Mouse (Mus musculus) common myeloid progenitor, adult 5-6 weeks (primary cell): ENCODE results near the gene Mamdc2. TPM values are rescaled to one million over a fixed set of nuclear protein-coding genes. Genes with fewer than 3 reads are reported as not detected.

Experiments used
- ATAC-seq: replicated peaks from 2 replicates; pipeline ENCODE4 v1.8.0; 2016; ENCODE audit warnings: low read depth, mild to moderate bottlenecking, moderate TSS enrichment, inconsistent platforms; ENCODE audit not compliant: poor library complexity, severe bottlenecking
- total RNA-seq: library from RNA; stranded (forward); fragments of 200-1000, 187-1606 nt; gene quantifications from 2 replicates; pipeline ENCODE4 v1.2.3, GENCODE M21; 2017

Gene Mamdc2
- total RNA-seq, 1 experiment from 2014 or later, result 1.4 TPM

DNA sequence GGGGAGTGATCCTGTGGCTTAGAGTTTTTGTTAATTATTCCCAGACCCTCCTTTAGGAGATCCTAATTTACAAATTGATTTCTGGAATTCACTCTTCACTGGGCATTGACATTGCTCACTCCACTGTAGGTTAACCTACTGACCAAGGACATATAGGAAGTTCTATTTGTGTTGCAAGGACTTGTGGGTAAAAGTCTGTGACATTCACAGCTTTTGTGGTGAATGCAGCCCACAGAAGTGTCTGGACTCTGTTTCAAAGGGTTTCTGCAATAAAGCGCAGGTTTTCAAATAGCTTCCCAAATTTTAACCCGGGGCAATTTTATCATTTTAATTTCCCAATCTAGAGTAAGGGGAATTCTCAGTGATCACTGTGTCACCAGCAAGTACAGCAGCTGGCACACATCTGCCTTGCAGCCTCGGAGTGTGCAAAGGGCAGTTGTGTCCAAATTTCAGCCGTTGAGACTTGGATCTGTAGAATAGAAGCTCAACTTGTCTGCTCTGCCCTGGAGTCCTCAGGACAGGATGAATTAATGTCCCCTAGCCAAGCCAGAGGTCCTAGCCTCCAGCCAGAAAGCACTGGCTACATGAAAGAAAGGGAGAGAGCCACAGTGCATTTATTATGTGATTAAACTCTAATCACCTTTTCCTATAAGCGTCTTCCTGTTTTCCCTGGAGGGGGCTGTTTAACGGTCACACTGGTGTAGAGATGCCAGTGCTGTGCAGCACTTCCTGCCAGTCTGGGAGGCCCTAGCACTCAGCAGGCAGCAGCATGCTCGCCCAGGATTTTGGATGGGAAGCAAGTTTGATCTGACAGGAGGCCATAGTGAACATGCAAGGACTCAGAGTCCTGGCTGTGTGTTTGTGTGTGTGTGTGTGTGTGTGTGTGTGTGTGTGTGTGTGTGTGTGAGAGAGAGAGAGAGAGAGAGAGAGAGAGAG lies 3.1 kb downstream of the Mamdc2 start:
- ATAC-seq, result peak; percentile 40; the same call in 1 of the 2 replicates

DNA sequence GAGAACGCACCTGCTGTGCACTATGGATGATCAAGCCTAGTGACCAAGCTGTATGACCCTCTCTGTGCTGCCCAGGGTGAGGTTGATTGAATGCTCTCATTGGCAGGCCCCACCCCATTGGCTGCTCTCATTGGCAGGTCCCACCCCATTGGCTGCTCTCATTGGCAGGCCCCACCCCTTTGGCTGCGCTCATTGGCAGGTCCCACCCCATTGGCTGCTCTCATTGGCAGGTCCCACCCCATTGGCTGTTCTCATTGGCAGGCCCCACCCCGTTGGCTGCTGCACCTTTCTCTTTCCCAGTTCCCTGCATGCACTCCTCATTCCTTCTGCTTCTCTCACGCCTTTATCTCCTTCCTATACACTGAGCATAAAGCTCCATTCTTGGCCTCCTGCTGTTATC lies 12.5 kb downstream of the Mamdc2 start:
- no peak for ATAC-seq

DNA sequence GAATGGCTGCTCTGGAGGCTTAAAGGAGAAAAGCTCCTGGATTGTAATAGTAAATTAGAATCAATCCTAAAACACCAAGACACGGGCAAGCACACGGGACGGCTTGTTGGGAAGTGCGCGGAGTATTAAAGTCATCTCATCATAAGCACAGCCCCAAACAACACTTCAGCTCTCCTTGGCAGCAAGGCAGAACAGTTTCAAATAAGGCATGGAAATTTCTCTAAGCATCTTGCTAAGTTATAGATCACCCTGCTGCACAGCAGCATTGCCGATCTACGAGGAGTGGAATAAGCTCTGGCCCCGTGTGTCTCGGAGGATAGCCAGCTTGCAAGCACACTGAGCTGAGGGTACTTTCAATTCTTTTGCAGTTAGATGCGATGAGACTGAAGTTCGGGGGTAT lies 13.8 kb downstream of the Mamdc2 start:
- no peak for ATAC-seq

DNA sequence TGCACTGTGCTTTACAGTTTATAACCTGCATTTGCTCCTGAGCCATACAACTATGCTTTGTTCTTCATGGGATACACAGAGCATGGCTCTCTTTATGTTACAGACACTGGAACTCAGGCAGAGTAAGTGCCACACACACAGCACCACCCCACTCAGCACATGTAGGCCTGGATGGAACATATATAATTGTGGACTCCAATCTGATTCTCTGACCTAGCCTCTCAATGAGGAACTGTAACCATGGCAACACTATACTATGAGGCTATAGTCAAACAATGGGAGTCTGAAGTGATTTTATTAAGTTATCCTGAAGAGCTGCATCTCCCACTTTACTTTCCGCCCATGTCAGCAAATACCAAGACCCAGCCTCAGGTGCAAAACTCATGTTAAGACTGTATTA lies 30.6 kb downstream of the Mamdc2 start:
- no peak for ATAC-seq

DNA sequence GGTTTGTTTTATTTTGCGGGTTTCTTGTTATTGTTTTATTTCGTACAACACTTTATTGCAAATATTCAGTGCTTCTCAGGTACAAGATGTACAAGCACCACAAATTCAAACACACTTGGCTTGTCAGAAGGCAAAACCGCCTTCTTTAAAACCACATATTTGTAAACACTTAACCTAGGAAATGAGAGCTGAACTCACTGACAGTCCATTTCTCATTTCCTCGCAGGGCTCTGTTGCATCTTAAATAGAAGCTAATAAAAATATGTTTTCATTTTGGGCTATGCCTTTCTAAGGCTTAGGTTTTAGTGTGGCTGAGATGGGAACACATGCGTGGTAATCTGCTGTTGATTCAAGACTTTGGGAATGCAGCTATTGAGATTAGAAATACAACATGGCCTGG lies 37.4 kb downstream of the Mamdc2 start:
- ATAC-seq, result no peak

DNA sequence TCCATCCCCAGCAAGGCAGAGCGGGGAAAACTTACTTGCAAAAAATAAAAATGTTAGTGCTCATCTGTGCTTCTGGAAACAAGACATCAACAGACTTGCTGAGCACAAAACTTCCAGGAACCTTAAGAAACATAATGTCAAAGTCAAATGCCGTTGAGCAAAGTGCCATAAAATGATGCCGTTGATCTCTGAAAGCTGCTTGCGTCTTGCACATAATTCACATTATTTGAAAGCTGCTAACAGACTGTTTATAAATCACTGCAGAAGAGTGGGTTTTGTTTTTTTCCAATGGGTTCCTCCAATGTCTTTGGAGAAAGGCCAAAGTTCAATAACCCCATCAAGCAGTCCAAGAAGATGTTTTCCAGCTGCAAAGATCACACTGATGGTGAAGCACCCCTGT lies 37.9 kb downstream of the Mamdc2 start:
- ATAC-seq, result no peak

DNA sequence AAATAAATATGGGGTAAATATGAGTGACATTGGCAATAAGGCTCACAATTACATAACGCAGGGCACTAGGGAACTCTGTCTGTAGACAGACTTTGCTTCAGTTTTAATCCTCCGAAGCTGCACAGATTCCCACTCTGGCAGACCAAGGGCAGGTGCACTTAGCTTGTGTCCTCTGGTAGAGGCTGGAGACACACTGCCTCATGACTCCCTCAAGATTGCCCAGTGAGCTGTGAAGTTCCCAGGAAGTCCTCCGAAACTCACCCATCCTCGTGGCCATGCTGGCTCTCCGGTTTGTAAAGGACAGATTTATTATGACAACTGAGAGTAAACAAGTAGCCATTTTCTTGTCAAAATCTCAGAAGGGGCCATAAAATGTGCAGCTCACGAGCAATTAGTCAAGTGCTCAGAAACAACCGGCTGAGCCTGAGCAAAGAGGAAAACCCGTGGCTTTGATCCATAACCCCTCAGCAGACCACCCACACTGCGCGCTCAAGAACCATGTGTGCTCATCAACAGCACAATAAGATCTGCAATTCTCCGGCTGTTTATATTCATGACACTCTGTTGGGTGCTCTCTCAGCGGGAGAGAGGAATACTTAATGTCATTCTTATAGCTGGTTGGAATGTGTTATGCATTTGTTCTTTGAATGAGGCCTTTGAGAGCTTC lies 46.6 kb downstream of the Mamdc2 start:
- no peak for ATAC-seq

DNA sequence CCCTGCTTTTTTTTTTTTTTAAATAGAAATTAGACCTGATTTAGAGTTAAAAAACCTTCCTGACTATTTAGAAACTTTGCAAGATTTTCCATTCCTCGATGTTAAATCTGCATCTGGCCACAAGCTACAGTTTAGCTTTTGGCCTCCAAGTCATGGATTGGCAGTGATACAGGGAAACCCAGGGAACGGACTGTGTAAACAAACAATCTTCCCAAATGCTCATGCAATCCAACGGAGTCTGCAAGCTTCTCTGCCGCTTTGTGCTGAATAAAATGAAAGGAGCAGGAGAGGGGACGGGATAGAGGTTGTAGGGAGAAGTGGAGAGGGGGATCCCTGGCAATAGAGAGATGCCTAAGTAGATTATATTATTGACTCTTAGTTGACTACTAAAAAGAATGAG lies 47.8 kb downstream of the Mamdc2 start:
- no peak for ATAC-seq

DNA sequence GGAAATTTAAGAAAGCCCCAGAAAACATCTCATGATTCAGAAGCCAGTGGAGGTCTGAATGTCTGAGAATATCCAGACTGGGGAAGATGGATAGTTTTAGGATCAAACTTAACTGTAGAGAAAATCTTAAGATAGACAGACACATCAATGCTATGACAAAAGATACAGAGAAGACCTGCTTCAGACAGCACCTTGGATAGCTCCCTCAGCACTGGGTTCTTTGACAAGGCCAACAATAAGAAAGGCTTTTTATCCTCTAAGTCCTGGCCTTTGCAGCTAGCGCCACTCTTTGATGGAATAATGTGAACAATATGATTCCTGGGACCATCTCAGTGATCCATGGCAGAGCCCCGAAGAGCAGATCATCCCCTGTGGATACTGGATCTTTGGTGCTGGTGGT lies 52.3 kb downstream of the Mamdc2 start:
- ATAC-seq, result no peak

DNA sequence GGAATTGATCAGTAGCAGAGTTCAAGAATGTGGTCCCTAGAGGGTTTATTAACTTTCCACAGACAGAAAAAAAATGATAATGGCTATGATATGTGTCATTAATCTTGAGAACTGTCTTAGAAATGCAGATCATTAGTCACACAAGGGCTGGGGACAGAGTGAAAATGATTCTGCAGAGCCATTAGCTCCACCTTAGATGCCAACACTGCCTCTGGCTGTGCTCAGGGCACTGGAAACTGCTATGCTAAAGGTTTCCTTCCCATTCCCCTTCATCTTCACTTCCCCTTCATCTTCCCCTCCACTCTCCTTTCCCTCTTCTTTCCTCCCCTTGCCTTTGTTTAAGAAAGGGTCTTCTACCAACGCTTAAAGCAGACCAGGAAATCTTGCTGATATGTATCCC lies 53.6 kb downstream of the Mamdc2 start:
- ATAC-seq, result no peak

DNA sequence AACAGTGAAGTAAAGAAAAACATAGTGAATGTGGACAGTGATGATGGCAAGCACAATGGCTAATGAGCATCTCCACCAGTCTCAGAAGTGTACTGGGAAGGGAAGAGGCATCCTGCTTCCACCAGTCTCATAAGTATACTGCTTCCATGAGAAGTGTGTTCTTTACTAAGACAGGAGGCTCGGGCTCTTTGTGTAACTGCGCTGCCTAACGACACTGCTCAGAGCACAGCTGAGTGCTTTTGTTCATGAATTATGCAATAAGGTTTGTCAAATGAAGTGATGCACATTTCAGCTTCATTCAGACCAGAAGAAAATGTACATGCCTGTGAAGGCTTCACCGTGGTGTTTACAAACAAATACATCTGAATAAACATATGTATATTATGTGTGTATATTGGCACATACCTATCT lies 59.4 kb downstream of the Mamdc2 start:
- ATAC-seq, result no peak

DNA sequence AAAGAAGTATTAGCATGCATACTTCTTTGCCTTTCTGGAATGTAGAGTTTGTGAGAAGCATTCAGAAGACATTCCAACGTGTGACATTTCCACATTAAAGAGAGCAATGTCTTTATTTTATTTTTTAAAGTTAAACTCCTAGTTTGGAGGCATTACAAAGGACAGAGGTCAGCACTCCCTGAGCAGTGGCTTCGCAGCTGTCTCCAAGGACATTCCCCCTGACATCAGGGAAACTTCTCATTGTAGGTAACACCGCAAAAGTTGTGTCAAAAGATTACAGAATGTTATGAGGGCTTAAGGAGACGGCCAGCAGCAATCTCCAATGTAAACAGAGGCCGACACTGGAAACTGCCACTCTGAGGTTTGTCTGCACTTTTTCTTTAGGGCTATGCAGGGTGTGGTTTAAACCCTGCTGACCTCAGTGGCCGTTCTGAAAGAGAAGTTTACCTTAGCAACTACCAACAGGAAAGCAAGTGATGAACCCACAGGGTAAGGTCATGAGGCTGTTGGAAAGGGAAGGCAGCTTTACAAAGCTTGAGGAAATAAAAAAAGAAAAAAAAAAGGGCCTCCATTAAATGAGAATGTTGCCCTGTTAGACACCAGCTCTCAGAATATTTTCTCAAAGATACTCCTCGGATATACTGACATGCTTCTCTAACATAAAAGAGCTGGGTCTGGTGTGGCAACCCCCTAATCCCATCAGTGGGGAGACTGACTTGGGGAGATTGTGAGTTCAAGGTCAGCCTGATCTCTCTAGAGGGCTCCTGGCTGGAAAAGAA lies 60.0 kb downstream of the Mamdc2 start:
- ATAC-seq, result peak; percentile 92

DNA sequence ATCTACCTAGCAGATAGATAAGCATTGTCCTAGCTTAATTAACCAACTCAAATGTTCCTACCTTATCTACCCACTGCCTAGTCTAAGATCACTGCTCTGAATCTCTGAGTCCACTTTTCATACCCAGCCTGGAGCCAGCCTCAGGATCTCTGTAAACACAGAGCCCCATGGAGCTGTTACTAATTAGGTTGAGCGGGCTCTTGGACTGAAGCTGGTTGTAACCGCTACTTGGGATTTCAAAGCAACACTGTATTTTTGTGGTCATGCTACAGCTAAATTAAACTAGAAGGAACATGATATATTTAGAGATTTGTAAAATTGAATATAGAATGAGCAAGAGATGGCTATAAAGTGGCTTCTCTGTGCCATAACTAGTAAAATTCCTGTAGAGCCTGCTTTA lies 65.8 kb downstream of the Mamdc2 start:
- ATAC-seq, result no peak

DNA sequence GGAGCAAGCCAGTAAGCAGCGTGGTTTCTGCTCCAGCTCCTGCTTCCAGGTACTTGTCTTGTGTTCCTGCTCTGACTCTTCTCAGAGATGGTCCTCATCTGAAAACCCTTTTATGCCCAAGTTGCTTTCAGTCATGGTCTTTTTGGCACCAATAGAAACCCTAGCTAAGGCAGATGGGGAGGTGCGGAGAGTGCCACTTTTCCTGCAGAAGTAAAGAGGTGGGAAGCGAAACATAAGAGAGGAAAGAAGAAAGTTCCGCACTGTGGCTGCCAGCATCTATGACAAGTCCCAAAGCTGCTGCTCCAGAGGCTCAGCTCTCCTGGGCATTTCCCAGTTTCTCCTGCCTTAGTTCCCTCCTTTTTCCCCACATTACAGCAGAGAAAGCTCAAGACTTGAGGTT lies 67.3 kb downstream of the Mamdc2 start:
- ATAC-seq, result no peak

DNA sequence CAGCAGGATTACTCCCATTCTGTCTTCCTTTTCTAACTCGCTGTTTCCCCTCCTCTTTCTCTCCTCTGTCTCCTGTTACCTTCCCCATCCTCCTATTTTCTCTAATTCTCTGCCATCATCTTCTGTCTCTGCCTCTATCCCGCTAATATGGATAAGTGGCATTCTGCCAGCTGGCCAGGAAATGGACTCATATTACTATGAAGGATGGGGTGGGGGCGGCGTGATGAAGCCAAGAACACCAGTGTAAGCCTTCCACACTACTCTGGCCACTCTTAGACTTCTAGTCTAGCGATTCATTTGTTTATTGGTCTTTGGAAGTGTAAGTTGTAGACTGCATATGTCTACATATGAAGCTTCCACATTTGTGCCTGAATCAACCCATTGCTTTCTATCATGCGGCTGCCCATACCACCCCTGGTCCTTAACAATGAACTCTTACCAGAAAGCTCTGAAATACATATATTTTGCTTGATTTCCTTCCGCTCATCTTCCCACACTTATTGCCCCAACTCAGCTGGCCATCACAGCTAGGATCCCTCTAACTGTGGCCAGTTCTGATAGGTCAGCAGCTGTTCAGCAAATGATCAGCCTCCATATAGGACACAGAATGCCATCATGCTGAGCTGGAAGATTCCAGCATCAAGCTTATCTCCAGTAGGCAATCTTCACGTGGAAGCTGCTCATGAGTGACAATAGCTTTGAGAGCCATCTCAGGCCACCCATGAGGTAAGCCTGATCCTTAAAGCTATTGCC lies 68.3 kb downstream of the Mamdc2 start:
- no peak for ATAC-seq

DNA sequence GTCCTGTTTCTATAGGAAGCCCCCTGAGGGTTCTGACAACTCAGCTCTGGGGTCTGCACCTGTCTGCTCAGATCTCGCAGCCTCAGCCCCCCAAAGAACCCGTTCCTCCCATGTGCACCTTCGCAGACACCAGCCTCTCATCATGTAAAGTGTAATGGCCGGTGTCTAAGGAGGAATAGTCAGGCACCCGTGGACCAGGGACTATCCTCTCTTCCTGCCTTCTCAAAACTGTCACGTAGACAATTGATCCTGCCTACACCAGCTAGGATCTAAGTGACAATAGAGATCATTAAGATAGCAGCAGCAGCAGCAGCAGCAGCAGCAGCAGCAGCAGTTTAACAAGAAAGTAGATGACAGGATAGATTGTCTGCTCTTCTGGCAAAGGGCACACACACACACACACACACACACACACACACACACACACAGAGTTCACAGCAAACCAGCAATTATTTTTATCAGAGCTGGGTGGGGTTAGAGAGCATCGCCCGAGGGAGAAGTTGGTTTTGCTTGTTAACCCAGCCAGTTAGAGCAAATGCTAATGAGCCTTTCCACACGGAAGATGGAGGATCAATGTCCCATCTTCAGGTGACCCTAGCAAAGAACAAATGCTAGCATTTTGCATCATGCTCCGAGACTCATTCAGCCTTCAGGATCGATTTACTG lies 71.6 kb downstream of the Mamdc2 start:
- no peak for ATAC-seq

DNA sequence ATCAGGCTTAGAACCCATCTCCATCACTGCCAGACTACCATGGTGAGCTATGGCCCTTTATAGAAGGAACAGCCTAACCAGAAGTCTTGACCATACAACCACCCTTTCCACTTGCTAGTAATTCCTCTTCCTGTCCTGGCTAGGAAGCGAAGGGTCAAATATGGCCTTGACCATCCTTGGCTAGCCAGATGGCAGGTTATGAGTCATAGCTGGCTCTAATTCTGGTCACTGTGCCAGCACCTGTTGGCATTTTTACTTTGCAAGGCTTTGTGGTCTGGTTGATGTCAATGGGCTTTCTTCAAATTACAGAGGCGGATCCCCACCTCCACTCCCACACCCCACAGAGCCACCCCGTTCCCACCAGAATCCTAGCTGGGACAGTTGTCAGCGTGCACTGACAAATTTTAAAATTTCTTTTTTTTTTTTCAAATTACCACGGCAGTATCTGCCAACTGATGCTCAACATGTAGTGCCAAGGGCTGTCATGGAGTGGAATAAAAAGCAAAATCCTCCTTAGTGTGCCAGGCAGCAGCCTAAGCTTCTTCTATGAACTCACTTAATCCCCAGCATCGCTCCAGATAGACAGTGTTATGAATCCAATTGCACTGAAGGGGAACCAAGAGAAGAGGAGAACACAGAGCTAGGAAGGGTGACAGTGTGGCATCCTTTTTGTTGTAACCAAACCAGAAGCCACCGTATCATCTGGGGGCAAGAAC lies 73.1 kb downstream of the Mamdc2 start:
- no peak for ATAC-seq

DNA sequence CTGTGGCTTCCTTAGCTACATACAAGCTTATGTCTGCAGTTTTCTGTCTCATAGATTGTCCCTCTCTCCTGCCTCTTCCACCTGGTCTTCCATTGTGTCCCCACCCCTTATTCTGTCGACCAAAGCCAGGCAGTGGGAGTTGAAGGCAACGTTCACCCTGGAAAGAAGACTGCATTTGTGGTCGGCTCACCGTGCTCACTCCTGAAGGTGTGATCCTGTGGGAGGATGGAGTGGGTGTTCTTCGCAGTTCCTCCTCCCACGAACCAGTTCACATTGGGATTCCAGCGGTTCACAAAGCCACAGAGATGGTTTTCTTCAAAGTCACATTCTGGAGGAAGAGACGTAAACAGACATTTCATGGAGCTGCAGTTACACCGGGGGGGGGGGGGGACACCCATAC lies 74.5 kb downstream of the Mamdc2 start:
- ATAC-seq, result no peak

DNA sequence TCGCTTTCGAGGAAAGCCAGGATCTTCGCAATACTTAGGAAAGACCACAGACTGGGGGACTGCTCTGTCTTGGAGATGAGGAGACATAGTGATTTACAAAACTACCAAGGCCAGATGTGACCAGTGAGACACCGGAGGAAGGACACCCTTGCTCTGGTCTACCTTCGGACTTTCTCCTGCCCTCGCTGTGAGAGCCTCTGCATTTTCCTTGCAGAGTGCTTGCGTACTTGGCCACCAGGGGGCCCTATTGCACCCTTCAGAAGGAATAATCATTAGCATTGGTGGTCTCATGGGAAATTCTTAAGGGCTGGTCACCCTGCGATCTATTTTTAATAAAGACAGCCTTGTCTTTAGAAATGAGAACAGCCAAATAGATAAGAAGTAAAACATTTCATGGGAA lies 75.0 kb downstream of the Mamdc2 start:
- ATAC-seq, result peak; percentile 86
